Comparison of ENCODE assay signal across 8 mouse cellular contexts in genomic region chr1:132168115-132168767, GRCm38 (mm10). TPM values are rescaled to one million over a fixed set of nuclear protein-coding genes. Genes with fewer than 3 reads are reported as not detected.
DNase-seq lines count a peak whose midpoint lies in the region; ATAC-seq and TF ChIP-seq lines count a peak whose summit lies in the region.
"Had no signal": no experiment of that assay in that cellular context is flagged by ENCODE, and none has a peak within 500 bp of the region (broad histone marks: within the 10 kb centered on the region; RNA-seq: fewer than 3 reads in every experiment).

No protein-coding gene starts in this region.

- H3K4me1 ChIP-seq in lung, embryonic 14.5 days (ENCODE audit: insufficient read depth) = peaks cover 12% of the 10 kb centered on the region; the same call in 1 of the 2 replicates
- H3K4me1 ChIP-seq in lung, adult 2 months (ENCODE audit: control insufficient read depth, insufficient read depth, low read length) = peaks cover 3% of the 10 kb centered on the region; the same call in 1 of the 2 replicates
- peaks cover 14% of the 10 kb centered on the region for H3K4me1 ChIP-seq in megakaryocyte, embryonic 14.5 days

- H3K4me2 ChIP-seq in lung, embryonic 14.5 days = peak overlapping the region; percentile 54

- DNase-seq in lung, embryonic 14.5 days = peak; percentile 55
- no peak for DNase-seq in lung, adult 2 months
- DNase-seq in embryo, embryonic 11 days = peak; percentile 59
- no peak for DNase-seq in ovary, postnatal 10 days (ENCODE audit: low spot score)
- no peak for DNase-seq in left cerebral cortex, adult 9 months (ENCODE audit: low spot score in 2 of 2)

- 7% methylated on average over 12 of the region's 12 CpGs for WGBS in lung, embryonic 14.5 days
- WGBS in lung, adult 2 months = 10% methylated on average over 12 of the region's 12 CpGs

- peak; percentile 39; the same call in 1 of the 2 replicates for ATAC-seq in lung, embryonic 14.5 days (ENCODE audit: insufficient read depth)
- ATAC-seq in granulocyte monocyte progenitor cell, adult 5-6 weeks (replicated peaks; ENCODE audit: poor library complexity, severe bottlenecking) = peak; percentile 56

- H3K4me3 ChIP-seq in lung, embryonic 14.5 days (ENCODE audit: low read depth, low read length) = peak overlapping the region; percentile 15; the same call in 1 of the 2 replicates
- H3K4me3 ChIP-seq in lung, adult 2 months (replicated peaks; ENCODE audit: extremely low read depth, low read depth, low read length) = no peak overlapping the region
- peak overlapping the region; percentile 77 for H3K4me3 ChIP-seq in megakaryocyte, embryonic 14.5 days (replicated peaks)

- no peaks in the 10 kb centered on the region for H3K27me3 ChIP-seq in lung, embryonic 14.5 days (ENCODE audit: insufficient read depth, low read length)
- peaks cover 85% of the 10 kb centered on the region for H3K27me3 ChIP-seq in megakaryocyte, embryonic 14.5 days (replicated peaks)

- TF ChIP-seq POLR2A in lung, adult 2 months (IDR thresholded peaks at IDR 0.05; ENCODE audit: borderline replicate concordance, extremely low read depth, low read depth, low read length) = no peak

- no peak for TF ChIP-seq CTCF in lung, embryonic 14.5 days (IDR thresholded peaks at IDR 0.05; ENCODE audit: low read depth)
- TF ChIP-seq CTCF in lung, adult 2 months (IDR thresholded peaks at IDR 0.05; ENCODE audit: insufficient read depth, low read length) = no peak

- no peaks in the 10 kb centered on the region for H3K36me3 ChIP-seq in lung, embryonic 14.5 days (ENCODE audit: insufficient read depth)
- H3K36me3 ChIP-seq in megakaryocyte, embryonic 14.5 days (replicated peaks; ENCODE audit: low read length) = no peaks in the 10 kb centered on the region

- H3K9me3 ChIP-seq in lung, embryonic 14.5 days (ENCODE audit: low read depth, low read length) = no peaks in the 10 kb centered on the region
- peaks cover 4% of the 10 kb centered on the region; the same call in 1 of the 2 replicates for H3K9me3 ChIP-seq in megakaryocyte, embryonic 14.5 days

- H3K9ac ChIP-seq in lung, embryonic 14.5 days = peak overlapping the region; percentile 36

- H3K27ac ChIP-seq in lung, embryonic 14.5 days (ENCODE audit: low read depth) = no peak overlapping the region

RNA-seq across cellular contexts. Expression of gene Lemd1, which starts 23.0 kb away (rescaled TPM):
- 1.9 and 3.1 TPM in 2 replicates for polyA plus RNA-seq in lung, embryonic 14.5 days (2014; fragmentation: Nextera tagmentation; extraction: Ambion mirVana)
- polyA plus RNA-seq in lung, adult 2 months (2012; rRNA removed) = not detected in 2 replicates
- not detected in 2 replicates for total RNA-seq in granulocyte monocyte progenitor cell, adult 5-6 weeks (2014; fragmentation: Nextera tagmentation)
- total RNA-seq in granulocyte monocyte progenitor cell, adult 5-6 weeks (2017) = not detected in 2 replicates
- 2.3 TPM in 1 of 2 replicates, not detected in the other for polyA plus RNA-seq in megakaryocyte, embryonic 14.5 days (2012; ENCODE audit: insufficient read depth, low replicate concordance)
- total RNA-seq: neutrophil, adult 5-6 weeks had no signal

RNA-seq across cellular contexts. Expression of gene AC124108.1, which starts 23.0 kb away (rescaled TPM):
- 0.78 and 1.0 TPM in 2 replicates for polyA plus RNA-seq in lung, embryonic 14.5 days (2014; fragmentation: Nextera tagmentation; extraction: Ambion mirVana)
- not detected in 2 replicates for polyA plus RNA-seq in lung, adult 2 months (2012; rRNA removed)
- total RNA-seq in granulocyte monocyte progenitor cell, adult 5-6 weeks (2014; fragmentation: Nextera tagmentation) = not detected in 2 replicates
- not detected in 2 replicates for total RNA-seq in granulocyte monocyte progenitor cell, adult 5-6 weeks (2017)
- polyA plus RNA-seq in megakaryocyte, embryonic 14.5 days (2012; ENCODE audit: insufficient read depth, low replicate concordance) = not detected in 2 replicates
- total RNA-seq: neutrophil, adult 5-6 weeks had no signal

RNA-seq across cellular contexts. Expression of gene Cdk18, which starts 28.8 kb away (rescaled TPM):
- 7.3 and 8.0 TPM in 2 replicates for polyA plus RNA-seq in lung, embryonic 14.5 days (2014; fragmentation: Nextera tagmentation; extraction: Ambion mirVana)
- 32.8 and 34.0 TPM in 2 replicates for polyA plus RNA-seq in lung, adult 2 months (2012; rRNA removed)
- total RNA-seq in granulocyte monocyte progenitor cell, adult 5-6 weeks (2014; fragmentation: Nextera tagmentation) = 4.0 and 6.5 TPM in 2 replicates
- total RNA-seq in granulocyte monocyte progenitor cell, adult 5-6 weeks (2017) = 0.36 and 0.43 TPM in 2 replicates
- polyA plus RNA-seq in megakaryocyte, embryonic 14.5 days (2012; ENCODE audit: insufficient read depth, low replicate concordance) = 4.2 and 28.8 TPM in 2 replicates
- total RNA-seq: neutrophil, adult 5-6 weeks had no signal

Comparison
In these comparisons a context has a peak if more than half of its experiments do, and no peak if none do; other contexts are left out.
1. DNase-seq: peak in lung, embryonic 14.5 days (single experiment) and embryo, embryonic 11 days (single experiment); none in lung, adult 2 months (single experiment), ovary, postnatal 10 days (single experiment) and left cerebral cortex, adult 9 months (0 of 2).